Mouse (Mus musculus): ENCODE data around the gene Vsig10.
A peak's percentile ranks its signal among the peaks of the same experiment; 100 is the strongest.

The Vsig10 gene

DNA sequence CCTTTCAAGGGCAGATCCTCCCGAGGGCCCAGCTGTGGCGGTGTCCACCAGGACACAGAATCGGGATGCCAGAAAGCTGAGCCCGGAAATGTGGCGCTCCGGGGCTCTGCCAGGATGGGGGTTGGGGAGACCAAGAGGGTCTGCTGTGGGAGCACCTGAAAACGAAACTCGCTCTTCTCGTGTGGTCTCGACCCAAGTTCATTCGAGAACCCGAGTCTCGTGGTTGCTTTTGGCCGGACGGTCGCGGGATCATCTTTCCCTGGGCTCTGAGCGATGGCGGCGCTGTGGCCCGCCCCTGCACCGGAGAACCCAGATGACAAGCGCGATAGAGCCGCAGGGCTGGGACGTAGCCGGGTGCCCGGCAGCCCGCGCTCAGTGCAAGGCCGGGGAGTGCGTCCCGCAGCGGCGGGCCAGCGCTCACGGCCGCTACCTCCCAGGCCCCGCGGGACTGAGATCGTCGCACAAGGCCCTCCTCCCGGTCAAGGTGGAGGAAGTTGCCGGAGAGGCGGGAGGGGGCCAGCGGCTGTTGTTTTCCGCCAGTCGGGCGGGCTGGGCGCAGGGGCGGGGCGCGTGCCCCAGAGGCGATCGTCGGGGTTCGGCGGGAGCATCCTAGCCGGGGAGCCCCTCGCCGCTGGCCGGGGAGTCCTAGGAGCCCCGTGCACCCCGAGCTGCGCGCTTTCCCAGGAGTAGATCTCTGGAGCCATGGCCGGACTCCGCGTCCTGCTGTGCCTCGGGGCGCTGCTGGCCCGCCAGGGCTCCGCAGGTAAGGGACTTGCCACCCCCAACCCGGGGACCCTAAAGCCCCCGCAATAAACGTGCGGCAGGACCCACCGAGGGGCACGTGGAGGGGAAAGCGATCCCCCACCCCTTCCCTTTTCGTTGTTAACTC lies at the start of gene Vsig10:
Gene Vsig10 (plus strand): TSS at position 343 of the 889 bp plus-strand sequence.
- peak; percentile 47 for DNase-seq (ENCODE audit: low read depth, low spot score)
- no peaks in the 10 kb centered on the region; the same call in none of the 2 replicates for H3K27me3 ChIP-seq (ENCODE audit: control insufficient read depth, insufficient read depth, low read length, poor library complexity, severe bottlenecking)
- H3K36me3 ChIP-seq (ENCODE audit: control insufficient read depth, insufficient read depth, low read length, poor library complexity, severe bottlenecking): no peaks in the 10 kb centered on the region

DNA sequence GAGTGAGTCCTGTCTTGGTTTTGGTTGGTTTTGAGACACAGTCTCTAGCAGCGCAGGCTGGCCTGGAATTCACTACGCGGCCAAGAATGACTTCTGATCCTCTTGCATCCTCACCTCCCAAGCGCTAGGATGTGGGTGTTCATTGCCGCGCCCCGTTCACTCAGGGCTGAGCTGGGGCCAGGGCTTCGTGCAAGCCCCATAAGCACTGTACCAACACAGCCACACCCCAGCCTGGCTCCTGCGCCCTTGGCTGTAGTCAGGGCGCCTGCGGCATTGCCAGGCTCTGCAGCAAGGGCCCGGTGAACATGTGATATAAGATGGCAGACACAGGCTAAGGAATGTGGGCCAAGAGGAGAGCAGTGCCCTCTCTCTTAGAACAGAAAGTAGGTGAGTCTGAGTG lies 49.5 kb upstream of the Vsig10 start:
- Histone ChIP-seq H3K27me3 (ENCODE audit: control insufficient read depth, insufficient read depth, low read length, poor library complexity, severe bottlenecking) (no peaks in the 10 kb centered on the region), H3K36me3 (ENCODE audit: control insufficient read depth, insufficient read depth, low read length, poor library complexity, severe bottlenecking) (peaks cover 3% of the 10 kb centered on the region)
- no peak for DNase-seq (ENCODE audit: low read depth, low spot score)

GRCm38 (mm10) chr5:117271945-117272344 lies 46.9 kb upstream of the Vsig10 start:
- no peak for DNase-seq (ENCODE audit: low read depth, low spot score)
- H3K27me3 ChIP-seq (ENCODE audit: control insufficient read depth, insufficient read depth, low read length, poor library complexity, severe bottlenecking): no peaks in the 10 kb centered on the region
- peaks cover 3% of the 10 kb centered on the region; the same call in 1 of the 2 replicates for H3K36me3 ChIP-seq (ENCODE audit: control insufficient read depth, insufficient read depth, low read length, poor library complexity, severe bottlenecking)

DNA sequence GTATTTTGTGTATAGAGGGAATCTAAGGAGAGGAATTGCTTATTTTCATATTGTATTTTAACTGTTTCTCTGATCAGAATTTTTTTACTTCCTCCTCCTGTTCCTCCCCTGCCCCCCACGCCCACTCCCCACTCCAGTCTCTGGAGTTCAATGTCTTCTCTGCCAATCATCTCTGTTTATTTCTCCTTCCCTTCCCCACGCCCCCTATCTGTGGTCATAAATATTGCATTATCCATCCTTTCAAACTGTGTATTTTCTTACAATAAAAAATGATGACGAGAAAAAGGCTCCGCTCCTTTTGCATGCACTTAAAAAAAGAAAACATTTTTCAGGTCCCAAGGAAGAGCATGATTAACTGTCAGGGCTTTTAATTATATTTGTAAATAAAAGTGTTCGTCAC lies 44.1 kb upstream of the Vsig10 start:
- DNase-seq (ENCODE audit: low read depth, low spot score): peak; percentile 33

GRCm38 (mm10) chr5:117277784-117278183 lies 41.1 kb upstream of the Vsig10 start:
- DNase-seq (ENCODE audit: low read depth, low spot score): peak; percentile 19
- H3K27me3 ChIP-seq (ENCODE audit: control insufficient read depth, insufficient read depth, low read length, poor library complexity, severe bottlenecking): no peaks in the 10 kb centered on the region
- no peaks in the 10 kb centered on the region for H3K36me3 ChIP-seq (ENCODE audit: control insufficient read depth, insufficient read depth, low read length, poor library complexity, severe bottlenecking)

More for the DNA sequence above, 44.1 kb upstream of the Vsig10 start:
- H3K36me3 ChIP-seq (ENCODE audit: control insufficient read depth, insufficient read depth, low read length, poor library complexity, severe bottlenecking): peaks cover 3% of the 10 kb centered on the region; the same call in 1 of the 2 replicates
- no peaks in the 10 kb centered on the region for H3K27me3 ChIP-seq (ENCODE audit: control insufficient read depth, insufficient read depth, low read length, poor library complexity, severe bottlenecking)

DNA sequence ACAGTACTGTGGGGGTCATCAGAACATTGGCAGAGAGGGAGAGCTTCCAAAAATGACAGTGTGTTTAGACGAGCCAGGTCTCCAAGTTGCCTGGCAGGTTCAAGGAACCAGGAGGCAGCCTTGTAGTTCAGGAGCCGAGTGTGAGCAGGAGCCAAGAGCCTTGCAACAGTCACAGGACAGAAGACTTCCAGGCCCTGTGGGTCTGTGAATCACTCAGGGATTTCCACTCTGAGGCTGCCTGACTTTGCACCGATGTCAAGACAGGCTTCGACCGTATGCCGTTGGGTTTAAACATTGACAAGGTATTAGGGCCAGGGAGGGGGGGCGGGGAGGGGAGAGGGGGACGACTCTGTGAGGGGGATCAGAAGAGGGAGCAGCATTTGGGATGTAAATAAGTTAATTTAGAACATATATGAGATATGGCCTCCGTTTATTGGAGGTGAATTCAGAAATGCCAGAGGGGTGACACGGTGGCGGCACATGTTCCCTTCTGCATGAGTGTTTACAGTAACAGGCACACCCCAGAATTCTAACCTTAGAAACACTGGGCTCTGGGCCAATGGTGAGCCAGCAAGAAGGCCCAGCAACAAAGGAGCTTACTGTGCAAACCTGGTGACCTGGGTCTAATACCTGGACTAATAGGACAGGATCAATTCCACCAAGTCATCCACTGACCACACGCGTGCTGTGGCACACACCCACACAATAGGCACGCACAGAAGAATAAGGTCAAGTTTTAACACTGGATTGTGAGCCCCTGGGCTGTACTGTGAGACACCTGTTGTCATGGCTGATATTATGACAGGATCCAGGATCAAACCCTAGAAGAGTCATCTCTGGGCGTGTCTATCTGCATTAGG lies 39.8 kb upstream of the Vsig10 start:
- DNase-seq (ENCODE audit: low read depth, low spot score): no peak
- Histone ChIP-seq H3K36me3 (ENCODE audit: control insufficient read depth, insufficient read depth, low read length, poor library complexity, severe bottlenecking) (no peaks in the 10 kb centered on the region), H3K27me3 (ENCODE audit: control insufficient read depth, insufficient read depth, low read length, poor library complexity, severe bottlenecking) (no peaks in the 10 kb centered on the region)

- DNase-seq (ENCODE audit: low read depth, low spot score): no peak
- Histone ChIP-seq H3K36me3 (ENCODE audit: control insufficient read depth, insufficient read depth, low read length, poor library complexity, severe bottlenecking) (peaks cover 3% of the 10 kb centered on the region; the same call in 1 of the 2 replicates), H3K27me3 (ENCODE audit: control insufficient read depth, insufficient read depth, low read length, poor library complexity, severe bottlenecking) (no peaks in the 10 kb centered on the region)
Measured at GRCm38 (mm10) chr5:117279669-117280050, 39.2 kb upstream of the Vsig10 start.

DNA sequence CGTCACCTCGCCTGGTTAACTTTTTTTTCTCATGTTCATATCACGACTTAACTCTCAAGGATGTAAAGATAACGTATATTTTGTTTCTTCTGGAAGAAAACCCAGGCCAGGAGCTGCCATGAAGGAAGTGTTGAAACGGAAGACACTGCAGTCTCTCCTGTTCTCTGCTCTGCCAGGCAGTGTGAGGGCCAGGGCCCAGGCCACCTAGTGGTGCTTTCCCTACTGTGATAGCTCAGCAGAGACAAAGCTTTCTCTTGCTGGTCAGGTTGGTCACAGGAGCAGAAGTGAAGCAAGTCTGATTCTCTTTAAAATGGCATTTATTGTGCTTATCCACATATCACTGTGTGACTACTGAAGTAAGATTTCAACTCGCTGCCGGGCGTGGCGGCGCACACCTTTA lies 37.3 kb upstream of the Vsig10 start:
- Histone ChIP-seq H3K36me3 (ENCODE audit: control insufficient read depth, insufficient read depth, low read length, poor library complexity, severe bottlenecking) (peaks cover 6% of the 10 kb centered on the region), H3K27me3 (ENCODE audit: control insufficient read depth, insufficient read depth, low read length, poor library complexity, severe bottlenecking) (no peaks in the 10 kb centered on the region)
- no peak for DNase-seq (ENCODE audit: low read depth, low spot score)

DNA sequence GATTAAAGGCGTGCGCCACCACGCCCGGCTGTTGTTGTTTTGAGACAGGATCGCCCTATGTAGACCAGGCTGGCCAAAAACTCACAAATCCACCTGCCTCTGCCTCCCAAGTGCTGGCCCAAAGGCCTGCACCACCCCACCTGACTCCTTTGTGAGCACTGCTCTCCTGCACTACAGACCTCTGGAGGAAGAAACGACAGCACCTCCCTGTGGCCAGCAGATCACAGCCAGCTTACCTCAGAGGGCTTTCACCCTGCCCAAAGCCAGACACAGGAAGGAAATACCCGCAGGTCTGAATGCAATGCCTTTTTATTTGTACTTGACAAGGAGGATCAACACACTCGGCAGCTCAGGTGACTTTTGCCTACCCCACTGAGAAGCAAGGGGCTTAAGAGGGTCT lies 36.5 kb upstream of the Vsig10 start:
- peak; percentile 12 for DNase-seq (ENCODE audit: low read depth, low spot score)
- H3K36me3 ChIP-seq (ENCODE audit: control insufficient read depth, insufficient read depth, low read length, poor library complexity, severe bottlenecking): peaks cover 6% of the 10 kb centered on the region
- H3K27me3 ChIP-seq (ENCODE audit: control insufficient read depth, insufficient read depth, low read length, poor library complexity, severe bottlenecking): no peaks in the 10 kb centered on the region

DNA sequence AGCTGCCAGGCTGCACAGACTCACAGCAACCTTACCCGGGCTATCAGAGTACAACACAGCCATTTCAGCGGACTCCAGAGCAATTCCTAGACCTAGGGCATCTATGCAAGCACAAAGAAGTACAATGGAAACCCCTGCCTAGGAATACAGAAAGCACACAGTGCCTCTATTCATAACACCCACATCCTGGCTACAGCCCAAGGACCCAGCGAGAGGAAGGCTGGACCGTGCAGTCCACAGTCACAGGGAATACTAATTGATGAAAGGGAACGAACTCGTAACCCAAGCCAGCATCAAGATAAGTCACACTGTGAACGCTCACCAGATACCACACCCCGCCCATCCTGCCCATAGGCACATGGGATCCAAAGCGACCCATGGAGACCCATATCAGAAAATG lies 34.9 kb upstream of the Vsig10 start:
- no peak for DNase-seq (ENCODE audit: low read depth, low spot score)

DNA sequence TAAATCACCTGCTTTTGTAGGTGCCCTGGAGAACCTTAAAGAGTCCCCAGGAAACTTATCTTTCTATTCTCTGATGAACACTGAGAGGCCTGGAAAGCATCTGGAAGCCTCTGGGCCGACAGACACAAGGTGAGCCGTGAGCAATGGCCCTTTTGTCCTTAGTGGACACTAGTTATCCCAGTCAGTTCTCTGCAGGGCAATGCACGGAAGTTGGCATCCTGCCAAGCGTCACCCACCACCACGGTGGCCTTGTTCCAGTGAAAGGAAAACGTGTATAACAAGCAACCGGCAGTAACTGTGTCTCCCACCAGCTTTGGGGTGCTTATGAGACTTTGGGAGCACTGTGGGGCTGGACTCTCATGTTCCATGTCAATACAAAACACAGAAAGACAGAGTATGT lies 34.2 kb upstream of the Vsig10 start:
- Histone ChIP-seq H3K36me3 (ENCODE audit: control insufficient read depth, insufficient read depth, low read length, poor library complexity, severe bottlenecking) (peaks cover 6% of the 10 kb centered on the region), H3K27me3 (ENCODE audit: control insufficient read depth, insufficient read depth, low read length, poor library complexity, severe bottlenecking) (no peaks in the 10 kb centered on the region)
- no peak for DNase-seq (ENCODE audit: low read depth, low spot score)

More for the DNA sequence above, 34.9 kb upstream of the Vsig10 start:
- Histone ChIP-seq H3K36me3 (ENCODE audit: control insufficient read depth, insufficient read depth, low read length, poor library complexity, severe bottlenecking) (peaks cover 6% of the 10 kb centered on the region), H3K27me3 (ENCODE audit: control insufficient read depth, insufficient read depth, low read length, poor library complexity, severe bottlenecking) (no peaks in the 10 kb centered on the region)

DNA sequence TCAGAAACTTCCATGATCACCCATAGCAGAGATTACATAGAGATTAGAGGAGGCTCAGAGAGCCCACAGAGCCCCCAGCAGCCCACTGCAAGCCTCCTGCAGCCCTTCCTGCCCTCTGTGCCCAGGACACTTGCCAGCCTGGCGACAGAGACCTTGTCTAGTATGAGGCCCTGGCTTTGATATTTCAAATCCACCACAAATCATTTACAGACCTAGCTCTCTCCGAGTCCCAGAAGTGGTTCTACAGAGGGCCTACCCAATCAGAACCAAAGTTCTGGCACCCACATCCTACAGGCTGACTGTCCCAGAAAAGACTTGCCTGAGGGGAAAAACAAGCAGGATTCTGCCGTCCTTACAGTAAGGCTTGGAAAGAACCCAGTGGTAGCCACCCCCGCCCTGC lies 33.6 kb upstream of the Vsig10 start:
- Histone ChIP-seq H3K27me3 (ENCODE audit: control insufficient read depth, insufficient read depth, low read length, poor library complexity, severe bottlenecking) (no peaks in the 10 kb centered on the region), H3K36me3 (ENCODE audit: control insufficient read depth, insufficient read depth, low read length, poor library complexity, severe bottlenecking) (peaks cover 6% of the 10 kb centered on the region)
- DNase-seq (ENCODE audit: low read depth, low spot score): no peak

GRCm38 (mm10) chr5:117286286-117286685 lies 32.6 kb upstream of the Vsig10 start:
- peaks cover 6% of the 10 kb centered on the region for H3K36me3 ChIP-seq (ENCODE audit: control insufficient read depth, insufficient read depth, low read length, poor library complexity, severe bottlenecking)
- DNase-seq (ENCODE audit: low read depth, low spot score): no peak
- no peaks in the 10 kb centered on the region for H3K27me3 ChIP-seq (ENCODE audit: control insufficient read depth, insufficient read depth, low read length, poor library complexity, severe bottlenecking)

GRCm38 (mm10) chr5:117286831-117287822 lies 31.8 kb upstream of the Vsig10 start, which contains the start of gene Pebp1:
TSS of gene Pebp1 (minus strand) at chr5:117287625.
- Histone ChIP-seq H3K36me3 (ENCODE audit: control insufficient read depth, insufficient read depth, low read length, poor library complexity, severe bottlenecking) (peaks cover 6% of the 10 kb centered on the region), H3K27me3 (ENCODE audit: control insufficient read depth, insufficient read depth, low read length, poor library complexity, severe bottlenecking) (no peaks in the 10 kb centered on the region)
- peak; percentile 96 for DNase-seq (ENCODE audit: low read depth, low spot score)

All from splenic B cell, adult 2 months (primary cell).